Mouse (Mus musculus) midbrain, postnatal 0 days (tissue): Measurements from ENCODE around the gene Poc5. TPM values are rescaled to one million over a fixed set of nuclear protein-coding genes. Genes with fewer than 3 reads are reported as not detected.

ENCODE experiments used
- ATAC-seq: fragments of 200-750 bp; cut with Nextera tagmentation; 2 replicates; pipeline ENCODE4 v1.8.0; 2017; ENCODE audit warnings: moderate number of reproducible peaks, mild to moderate bottlenecking, moderate TSS enrichment, moderate library complexity; ENCODE audit not compliant: low FRiP score
- DNase-seq: peaks from one replicate; pipeline ENCODE4 v3.0.0-alpha.2; 2015; ENCODE audit warnings: low spot score
- H3K27ac ChIP-seq: fragments of 300-500 bp; sonication (generic); 2 replicates; pipeline ENCODE4 v1.5.1; 2014; ENCODE audit warnings: low read depth, mild to moderate bottlenecking, low read length, mixed read lengths
- H3K27me3 ChIP-seq: fragments of 300-500 bp; sonication (generic); 2 replicates; pipeline ENCODE4 v1.6.1; 2014; ENCODE audit warnings: low read length, control low read depth, mixed read lengths; ENCODE audit not compliant: insufficient read depth
- H3K36me3 ChIP-seq: fragments of 300-500 bp; sonication (generic); 2 replicates; pipeline ENCODE4 v1.6.1; 2014; ENCODE audit warnings: low read length, control low read depth, mixed read lengths; ENCODE audit not compliant: insufficient read depth
- H3K4me1 ChIP-seq: fragments of 300-500 bp; sonication (generic); 2 replicates; pipeline ENCODE4 v1.6.1; 2014; ENCODE audit warnings: mild to moderate bottlenecking, control low read depth, antibody characterized with exemption, low read length, mixed read lengths; ENCODE audit not compliant: insufficient read depth
- H3K4me2 ChIP-seq: fragments of 300-500 bp; sonication (generic); 2 replicates; pipeline ENCODE4 v1.6.1; 2014; ENCODE audit warnings: low read depth, mild to moderate bottlenecking, low read length, mixed read lengths; ENCODE audit not compliant: poor library complexity, severe bottlenecking
- H3K4me3 ChIP-seq: fragments of 300-500 bp; sonication (generic); 2 replicates; pipeline ENCODE4 v1.5.1; 2014; ENCODE audit warnings: low read depth, mild to moderate bottlenecking, low read length, moderate library complexity
- H3K9ac ChIP-seq: fragments of 300-500 bp; sonication (generic); replicated peaks from 2 replicates; pipeline ENCODE4 v1.6.1; 2014; ENCODE audit warnings: mild to moderate bottlenecking, low read length, moderate library complexity, mixed read lengths; ENCODE audit not compliant: poor library complexity, severe bottlenecking
- H3K9me3 ChIP-seq: fragments of 300-500 bp; sonication (generic); 2 replicates; pipeline ENCODE4 v1.6.1; 2016; ENCODE audit warnings: low read length, control low read depth
- CTCF ChIP-seq: IDR thresholded peaks from 2 replicates; pipeline ENCODE4 v1.5.1; 2016; ENCODE audit warnings: antibody characterized with exemption, mild to moderate bottlenecking
- WGBS: fragments of 180-500 bp; shearing (Covaris S2); extraction: QIAGEN DNeasy Blood & Tissue Kit; methylation state at CpG from one replicate; pipeline ENCODE4 v1.1.7; 2014; 5-methylcytosine and 5-hydroxymethylcytosine counted together
- polyA plus RNA-seq: library from polyadenylated mRNA; unstranded; fragments of >200 nt; fragmentation: Nextera tagmentation; extraction: Ambion mirVana; gene quantifications from 2 replicates; pipeline ENCODE4 v1.2.1, GENCODE M21; 2015
- total RNA-seq: library from RNA; depleted of rRNA; stranded (reverse); fragments of >200 nt; gene quantifications from 2 replicates; pipeline ENCODE4 v1.2.3, GENCODE M21; 2014

The Poc5 gene
- total and polyA plus RNA-seq, 2 experiments from 2014 or later, result 16.3 to 24.0 TPM

DNA sequence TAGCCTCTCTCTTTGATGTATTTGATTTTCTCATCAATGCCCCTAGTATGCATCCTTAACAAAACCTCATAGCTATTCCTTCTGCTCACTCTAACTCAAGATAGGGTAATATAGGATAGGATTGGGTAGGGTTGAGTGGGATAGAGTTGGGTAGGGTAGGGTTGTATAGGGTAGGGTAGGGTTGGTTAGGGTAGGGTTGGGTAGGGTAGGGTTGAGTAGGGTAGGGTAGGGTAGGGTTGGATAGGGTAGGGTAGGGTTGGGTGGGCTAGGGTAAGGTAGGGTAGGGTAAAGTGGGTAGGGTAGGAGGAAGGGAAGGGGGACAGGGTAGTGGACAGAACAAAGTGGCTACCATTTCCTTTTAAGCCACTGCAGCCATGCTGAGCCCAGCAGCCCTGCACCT lies 33.1 kb downstream of the Poc5 start:
- Histone ChIP-seq H3K4me2 (no peak overlapping the region), H3K36me3 (peaks cover 10% of the 10 kb centered on the region; the same call in 1 of the 2 replicates), H3K4me3 (no peak overlapping the region), H3K4me1 (no peaks in the 10 kb centered on the region), H3K27ac (no peak overlapping the region), H3K9me3 (no peaks in the 10 kb centered on the region), H3K9ac (no peak overlapping the region), H3K27me3 (no peaks in the 10 kb centered on the region)
- TF ChIP-seq CTCF, result no peak
- no peak for DNase-seq
- ATAC-seq, result peak; percentile 54; the same call in 1 of the 2 replicates

DNA sequence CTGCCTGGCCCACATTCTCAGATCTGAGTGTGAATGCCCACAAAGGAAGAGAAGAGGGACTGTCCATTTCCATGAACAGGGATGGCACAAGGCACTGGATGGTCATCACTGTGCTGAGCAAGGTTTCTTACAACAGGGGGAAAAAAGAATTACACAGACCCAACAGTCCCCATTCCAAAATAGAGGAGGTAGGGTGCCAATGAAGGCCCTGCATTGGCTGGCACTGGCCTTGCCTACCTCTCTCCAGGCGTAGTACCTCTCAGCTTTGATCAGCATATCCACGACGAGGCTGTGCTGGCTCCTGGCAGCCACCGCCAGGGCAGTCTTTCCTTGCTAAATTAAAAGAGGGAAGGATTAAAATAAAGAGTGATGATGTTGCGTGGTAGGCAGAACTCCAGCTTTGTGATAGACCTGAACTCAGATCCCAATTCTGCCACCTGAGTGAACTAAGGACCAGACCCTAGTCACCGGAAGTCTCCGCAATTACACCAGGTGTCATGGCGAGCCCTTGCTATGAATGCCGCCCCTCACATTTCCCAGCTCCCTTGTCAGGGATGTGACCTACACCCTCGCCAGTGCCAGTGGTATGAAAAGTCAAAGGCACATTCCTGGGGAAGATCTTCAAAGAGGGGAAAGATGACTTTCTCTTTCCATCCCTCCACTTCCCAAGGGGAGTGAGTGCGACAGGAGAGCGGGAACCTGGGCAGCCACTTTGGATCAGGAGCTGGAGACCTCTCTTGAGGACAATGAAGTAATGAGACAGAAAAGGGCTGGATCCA lies 36.6 kb downstream of the Poc5 start:
- Histone ChIP-seq H3K9ac (no peak overlapping the region), H3K27ac (no peak overlapping the region), H3K4me1 (no peaks in the 10 kb centered on the region), H3K4me3 (no peak overlapping the region), H3K9me3 (no peaks in the 10 kb centered on the region), H3K36me3 (no peaks in the 10 kb centered on the region), H3K27me3 (no peaks in the 10 kb centered on the region), H3K4me2 (no peak overlapping the region)
- TF ChIP-seq CTCF, result no peak
- no peak for DNase-seq
- 91% methylated on average over 12 of the region's 12 CpGs for WGBS
- no peak for ATAC-seq

DNA sequence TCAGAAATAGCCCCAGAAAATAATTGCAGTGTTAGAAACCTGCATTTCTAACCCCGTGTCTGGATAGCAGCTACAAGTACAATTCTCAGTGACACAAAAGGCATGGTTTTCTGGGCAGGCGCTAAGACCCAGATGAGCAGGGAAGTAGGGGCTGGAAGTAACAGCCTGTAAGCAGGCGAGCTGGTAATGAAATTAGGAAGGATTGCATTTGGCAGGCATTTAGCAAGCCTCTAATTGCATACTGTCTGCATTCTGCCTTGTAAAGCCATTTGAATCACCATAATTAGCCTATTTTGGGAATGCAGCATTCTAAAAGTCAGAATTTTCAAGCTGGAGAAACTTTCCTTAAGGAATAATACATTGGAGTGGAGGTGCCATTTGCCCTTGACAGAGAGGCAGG lies 38.0 kb downstream of the Poc5 start:
- Histone ChIP-seq H3K9ac (no peak overlapping the region), H3K9me3 (no peaks in the 10 kb centered on the region), H3K4me3 (no peak overlapping the region), H3K27me3 (no peaks in the 10 kb centered on the region), H3K36me3 (no peaks in the 10 kb centered on the region), H3K4me2 (no peak overlapping the region), H3K4me1 (no peaks in the 10 kb centered on the region), H3K27ac (no peak overlapping the region)
- TF ChIP-seq CTCF, result no peak
- WGBS, result 54% methylated on average over 3 of the region's 3 CpGs
- peak; percentile 42 for DNase-seq
- no peak for ATAC-seq

DNA sequence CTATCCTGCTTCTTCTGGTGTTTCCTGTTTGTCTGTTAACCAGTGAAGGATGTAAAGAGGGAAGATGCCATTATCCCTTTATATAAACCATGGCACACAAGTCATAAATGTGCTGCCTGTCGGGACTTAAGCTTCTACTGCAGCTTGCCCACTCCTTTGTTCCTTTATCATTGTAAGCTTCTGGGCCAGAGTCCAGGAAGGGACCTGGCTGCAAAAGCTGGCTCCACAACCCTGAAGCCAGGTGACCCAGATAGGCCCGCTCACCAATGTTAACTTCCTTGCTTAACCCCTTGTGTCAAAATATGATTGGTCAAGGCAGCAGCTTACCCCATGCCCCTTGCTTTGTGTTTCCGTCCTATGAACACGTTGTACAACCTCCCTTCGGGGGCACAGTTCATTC lies 40.4 kb downstream of the Poc5 start:
- no peaks in the 10 kb centered on the region for H3K9me3 ChIP-seq
- ATAC-seq, result no peak
- no peaks in the 10 kb centered on the region for H3K4me1 ChIP-seq
- H3K4me2 ChIP-seq, result no peak overlapping the region
- DNase-seq, result no peak
- no peaks in the 10 kb centered on the region for H3K36me3 ChIP-seq
- H3K27me3 ChIP-seq, result no peaks in the 10 kb centered on the region
- H3K27ac ChIP-seq, result no peak overlapping the region
- 68% methylated on average over 5 of the region's 5 CpGs for WGBS
- no peak for TF ChIP-seq CTCF
- H3K4me3 ChIP-seq, result no peak overlapping the region
- no peak overlapping the region for H3K9ac ChIP-seq

DNA sequence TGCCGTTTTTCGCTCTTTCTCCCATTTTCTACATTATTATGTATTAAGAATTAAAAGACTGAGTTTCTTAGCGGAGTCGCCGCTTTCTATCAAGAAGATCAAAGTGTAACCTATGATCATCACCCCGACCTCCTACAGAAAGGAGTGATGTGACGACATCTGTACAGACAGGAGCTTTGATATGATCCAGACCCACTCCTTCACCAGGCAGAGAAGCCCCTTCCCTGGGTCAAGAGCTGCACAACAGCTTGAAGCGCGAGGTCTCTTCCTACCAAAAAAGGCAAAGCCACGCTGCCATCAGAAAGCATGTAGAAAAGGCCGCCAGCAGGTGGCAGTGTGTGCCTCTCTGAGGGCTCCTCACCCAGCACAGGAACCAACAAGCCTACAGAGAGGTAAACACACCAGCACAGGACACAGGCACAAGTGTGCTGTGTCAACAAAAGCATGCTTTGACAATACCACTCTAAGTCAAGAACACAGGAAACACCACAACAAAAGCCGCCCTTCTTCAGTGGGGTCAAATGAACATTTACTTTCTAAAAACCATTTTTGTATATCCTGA lies 43.6 kb downstream of the Poc5 start:
- Histone ChIP-seq H3K4me1 (no peaks in the 10 kb centered on the region), H3K27ac (no peak overlapping the region), H3K4me2 (no peak overlapping the region), H3K9ac (no peak overlapping the region), H3K27me3 (no peaks in the 10 kb centered on the region), H3K36me3 (no peaks in the 10 kb centered on the region), H3K9me3 (no peaks in the 10 kb centered on the region), H3K4me3 (no peak overlapping the region)
- TF ChIP-seq CTCF, result peak; percentile 97
- 35% methylated on average over 12 of the region's 12 CpGs for WGBS
- ATAC-seq, result peak; percentile 75
- peak; percentile 93 for DNase-seq

DNA sequence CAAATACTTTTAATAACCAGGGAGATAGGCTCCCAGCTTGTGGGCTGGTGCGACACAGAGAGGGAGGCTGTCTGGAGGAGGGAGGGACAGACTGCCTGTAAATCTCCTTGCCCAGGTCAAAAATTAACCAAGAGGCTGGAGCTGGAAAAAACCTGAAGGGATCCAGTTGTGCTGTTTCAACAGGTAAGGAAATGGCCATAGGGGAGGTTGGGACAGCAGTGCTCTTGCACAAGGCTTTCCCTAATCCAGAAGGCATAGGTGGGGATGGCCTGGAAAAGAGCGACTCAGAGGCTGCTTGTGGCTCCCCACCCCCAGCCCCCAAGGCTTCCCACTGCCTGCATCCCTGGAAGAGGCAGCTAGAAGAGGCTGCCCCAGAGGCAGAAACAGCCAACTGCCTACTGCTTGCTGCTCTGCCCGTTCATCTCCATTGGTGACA lies 44.3 kb downstream of the Poc5 start:
- Histone ChIP-seq H3K36me3 (no peaks in the 10 kb centered on the region), H3K4me2 (no peak overlapping the region), H3K9me3 (no peaks in the 10 kb centered on the region), H3K27ac (no peak overlapping the region), H3K4me3 (no peak overlapping the region), H3K9ac (no peak overlapping the region), H3K27me3 (no peaks in the 10 kb centered on the region), H3K4me1 (no peaks in the 10 kb centered on the region)
- DNase-seq (no peak), ATAC-seq (no peak)
- 64% methylated on average over 3 of the region's 3 CpGs for WGBS
- TF ChIP-seq CTCF, result no peak
